Comparison of ENCODE assay signal across 17 mouse cellular contexts in genomic region chr3:102692758-102693325, GRCm38 (mm10).
"Had no signal": no experiment of that assay in that cellular context is flagged by ENCODE, and none has a peak within 500 bp of the region (broad histone marks: within the 10 kb centered on the region; RNA-seq: fewer than 3 reads in every experiment).

No protein-coding gene starts in this region.

- H3K4me2 ChIP-seq: lung, embryonic 15.5 days; midbrain, embryonic 11.5 days; midbrain, embryonic 13.5 days; midbrain, embryonic 15.5 days; neural tube, embryonic 12.5 days; stomach, embryonic 15.5 days had no signal

- H3K9ac ChIP-seq: lung, embryonic 15.5 days; midbrain, embryonic 13.5 days; midbrain, embryonic 15.5 days; neural tube, embryonic 12.5 days; stomach, embryonic 15.5 days had no signal

- H3K9me3 ChIP-seq: lung, embryonic 15.5 days; megakaryocyte, embryonic 14.5 days; midbrain, embryonic 13.5 days; midbrain, embryonic 15.5 days; neural tube, embryonic 12.5 days; stomach, embryonic 15.5 days had no signal

- ATAC-seq: lung, postnatal 0 days; midbrain, embryonic 13.5 days had no signal

- DNase-seq: lung, adult 2 months; lung, postnatal 14 days; lung, postnatal 36 days; right cerebral cortex, postnatal 14 days; thymus, adult 2 months; thymus, postnatal 25 days; thymus, postnatal 4 days had no signal

- H3K4me3 ChIP-seq: lung, embryonic 15.5 days; midbrain, embryonic 13.5 days; midbrain, embryonic 15.5 days; neural tube, embryonic 12.5 days; stomach, embryonic 15.5 days had no signal

- H3K27me3 ChIP-seq: lung, embryonic 15.5 days; midbrain, embryonic 15.5 days; neural tube, embryonic 12.5 days; stomach, embryonic 15.5 days had no signal

- H3K36me3 ChIP-seq: lung, embryonic 15.5 days; midbrain, embryonic 13.5 days; midbrain, embryonic 15.5 days; neural tube, embryonic 12.5 days; stomach, embryonic 15.5 days had no signal

- H3K27ac ChIP-seq: lung, embryonic 15.5 days; macrophage; midbrain, embryonic 13.5 days; midbrain, embryonic 15.5 days; neural tube, embryonic 12.5 days; stomach, embryonic 15.5 days; stomach, postnatal 0 days had no signal

- H3K4me1 ChIP-seq: lung, embryonic 15.5 days; megakaryocyte, embryonic 14.5 days; midbrain, embryonic 13.5 days; midbrain, embryonic 15.5 days; neural tube, embryonic 12.5 days; stomach, embryonic 15.5 days had no signal
